Mouse (Mus musculus) heart, embryonic 14.5 days (tissue): ENCODE measurements at regions not wholly inside any gene's neighbourhood (a gene's known extent, or its start where the extent isn't known, plus 50 kb on each side); places are given as distances from the start of the nearest gene placed in this dataset.

Source experiments
- ATAC-seq: fragments of 200-750 bp; cut with Nextera tagmentation; 2 replicates; pipeline ENCODE4 v1.8.0; 2017; ENCODE audit warnings: low read depth, moderate TSS enrichment; ENCODE audit not compliant: insufficient number of reproducible peaks, insufficient read depth, low FRiP score
- H3K27ac ChIP-seq, 2 experiments: fragments of 200-500 bp in 1 of 2; fragments of 300-500 bp in 1 of 2; sonication (generic) in 1 of 2; replicated peaks in 1 of 2; 2 replicates each; pipeline ENCODE4 v1.5.1; 2012 to 2014; ENCODE audit warnings: low read depth in 2 of 2, low read length in 2 of 2, control low read depth in 1 of 2, mild to moderate bottlenecking in 1 of 2, mixed read lengths in 1 of 2; ENCODE audit not compliant: control insufficient read depth in 1 of 2, insufficient read depth in 1 of 2
- H3K27me3 ChIP-seq: fragments of 300-500 bp; sonication (generic); 2 replicates; pipeline ENCODE4 v1.6.1; 2014; ENCODE audit warnings: mild to moderate bottlenecking, low read length, control low read depth; ENCODE audit not compliant: control insufficient read depth, insufficient read depth
- H3K36me3 ChIP-seq: fragments of 300-500 bp; sonication (generic); 2 replicates; pipeline ENCODE4 v1.6.1; 2014; ENCODE audit warnings: mild to moderate bottlenecking, control low read depth, low read length, mixed read lengths; ENCODE audit not compliant: control insufficient read depth, insufficient read depth
- H3K4me1 ChIP-seq, 2 experiments: fragments of 200-500 bp in 1 of 2; fragments of 300-500 bp in 1 of 2; sonication (generic) in 1 of 2; 2 replicates each; pipeline ENCODE4 v1.6.1; 2012 to 2014; ENCODE audit warnings: low read length in 2 of 2, control low read depth in 1 of 2, mixed read lengths in 1 of 2; ENCODE audit not compliant: control insufficient read depth in 2 of 2, insufficient read depth in 2 of 2
- H3K4me2 ChIP-seq: fragments of 300-500 bp; sonication (generic); 2 replicates; pipeline ENCODE4 v1.6.1; 2014; ENCODE audit warnings: mild to moderate bottlenecking, low read length
- H3K4me3 ChIP-seq, 2 experiments: fragments of 200-500 bp in 1 of 2; fragments of 300-500 bp in 1 of 2; sonication (generic) in 1 of 2; 2 replicates each; pipeline ENCODE4 v1.5.1; 2012 to 2014; ENCODE audit warnings: low read length in 2 of 2, mild to moderate bottlenecking in 2 of 2, control low read depth in 1 of 2, low read depth in 1 of 2, moderate library complexity in 1 of 2; ENCODE audit not compliant: control insufficient read depth in 1 of 2, insufficient read depth in 1 of 2
- H3K9ac ChIP-seq: fragments of 300-500 bp; sonication (generic); 2 replicates; pipeline ENCODE4 v1.6.1; 2014; ENCODE audit warnings: mild to moderate bottlenecking, low read length
- H3K9me3 ChIP-seq: fragments of 300-500 bp; sonication (generic); 2 replicates; pipeline ENCODE4 v1.6.1; 2016; ENCODE audit warnings: low read length, control low read depth; ENCODE audit not compliant: control insufficient read depth
- WGBS: fragments of 180-500 bp; shearing (Covaris S2); extraction: QIAGEN DNeasy Blood & Tissue Kit; methylation state at CpG from one replicate; pipeline ENCODE4 v1.1.7; 2014; 5-methylcytosine and 5-hydroxymethylcytosine counted together

- WGBS, result 81% methylated on average over 11 of the region's 11 CpGs
- Histone ChIP-seq H3K4me3 (no peak overlapping the region), H3K9ac (no peak overlapping the region), H3K4me1 (no peaks in the 10 kb centered on the region), H3K9me3 (no peaks in the 10 kb centered on the region), H3K4me2 (no peak overlapping the region), H3K27ac (no peak overlapping the region), H3K27me3 (no peaks in the 10 kb centered on the region), H3K36me3 (no peaks in the 10 kb centered on the region)
- no peak for ATAC-seq
Observed at GRCm38 (mm10) chr2:179238166-179238565, 204.1 kb upstream of the Cdh4 start.

- Histone ChIP-seq H3K4me2 (no peak overlapping the region), H3K9me3 (no peaks in the 10 kb centered on the region), H3K4me1 (no peaks in the 10 kb centered on the region), H3K27me3 (no peaks in the 10 kb centered on the region), H3K36me3 (no peaks in the 10 kb centered on the region), H3K27ac (no peak overlapping the region), H3K4me3 (no peak overlapping the region), H3K9ac (no peak overlapping the region)
- no peak for ATAC-seq
- WGBS, result 69% methylated on average over 2 of the region's 2 CpGs
Observed at GRCm38 (mm10) chr2:179260892-179261291, 181.3 kb upstream of the Cdh4 start.

- Histone ChIP-seq H3K27ac (no peak overlapping the region), H3K4me2 (no peak overlapping the region), H3K4me3 (no peak overlapping the region), H3K27me3 (no peaks in the 10 kb centered on the region), H3K9ac (no peak overlapping the region), H3K36me3 (no peaks in the 10 kb centered on the region), H3K9me3 (no peaks in the 10 kb centered on the region), H3K4me1 (no peaks in the 10 kb centered on the region)
- ATAC-seq, result no peak
- 66% methylated on average over 4 of the region's 4 CpGs for WGBS
Observed at GRCm38 (mm10) chr2:179263888-179264287, 178.3 kb upstream of the Cdh4 start.

- Histone ChIP-seq H3K4me2 (no peak overlapping the region), H3K9me3 (no peaks in the 10 kb centered on the region), H3K4me1 (no peaks in the 10 kb centered on the region), H3K27ac (no peak overlapping the region), H3K36me3 (no peaks in the 10 kb centered on the region), H3K9ac (no peak overlapping the region), H3K4me3 (no peak overlapping the region), H3K27me3 (no peaks in the 10 kb centered on the region)
- 51% methylated on average over 5 of the region's 5 CpGs for WGBS
- no peak for ATAC-seq
Observed at GRCm38 (mm10) chr2:179265436-179265835, 176.8 kb upstream of the Cdh4 start.

GRCm38 (mm10) chr2:179277204-179277886 is 164.9 kb upstream of the Cdh4 start:
- Histone ChIP-seq H3K4me2 (no peak overlapping the region), H3K9me3 (no peaks in the 10 kb centered on the region), H3K36me3 (no peaks in the 10 kb centered on the region), H3K27ac (no peak overlapping the region), H3K27me3 (no peaks in the 10 kb centered on the region), H3K4me3 (no peak overlapping the region), H3K9ac (no peak overlapping the region), H3K4me1 (no peaks in the 10 kb centered on the region)
- ATAC-seq, result no peak
- 77% methylated on average over 15 of the region's 15 CpGs for WGBS

GRCm38 (mm10) chr2:179277887-179278282 is 164.3 kb upstream of the Cdh4 start:
- H3K27me3 ChIP-seq, result no peaks in the 10 kb centered on the region
- no peak overlapping the region for H3K4me3 ChIP-seq
- H3K4me2 ChIP-seq, result no peak overlapping the region
- no peaks in the 10 kb centered on the region for H3K9me3 ChIP-seq
- H3K27ac ChIP-seq, result no peak overlapping the region
- no peak for ATAC-seq
- 55% methylated on average over 4 of the region's 4 CpGs for WGBS
- no peak overlapping the region for H3K9ac ChIP-seq
- no peaks in the 10 kb centered on the region for H3K36me3 ChIP-seq
- no peaks in the 10 kb centered on the region for H3K4me1 ChIP-seq

- no peak overlapping the region for H3K4me3 ChIP-seq
- H3K27me3 ChIP-seq, result no peaks in the 10 kb centered on the region
- no peak overlapping the region for H3K9ac ChIP-seq
- H3K4me2 ChIP-seq, result no peak overlapping the region
- ATAC-seq, result no peak
- H3K27ac ChIP-seq, result no peak overlapping the region
- H3K36me3 ChIP-seq, result no peaks in the 10 kb centered on the region
- WGBS, result 83% methylated on average over 6 of the region's 6 CpGs
- H3K4me1 ChIP-seq, result no peaks in the 10 kb centered on the region
- H3K9me3 ChIP-seq, result no peaks in the 10 kb centered on the region
Observed at GRCm38 (mm10) chr2:179282276-179282675, 160.0 kb upstream of the Cdh4 start.

- Histone ChIP-seq H3K9ac (no peak overlapping the region), H3K4me3 (no peak overlapping the region), H3K36me3 (no peaks in the 10 kb centered on the region), H3K27ac (no peak overlapping the region), H3K4me2 (no peak overlapping the region), H3K4me1 (no peaks in the 10 kb centered on the region), H3K27me3 (no peaks in the 10 kb centered on the region), H3K9me3 (no peaks in the 10 kb centered on the region)
- 70% methylated on average over 5 of the region's 5 CpGs for WGBS
- ATAC-seq, result no peak
Observed at GRCm38 (mm10) chr2:179290394-179290793, 151.8 kb upstream of the Cdh4 start.
